Mouse (Mus musculus) midbrain, embryonic 10.5 days (tissue): ENCODE data around the gene Zfp791. TPM values are rescaled to one million over a fixed set of nuclear protein-coding genes. Genes with fewer than 3 reads are reported as not detected.
"Not testable (repeated sequence)": the region's sequence is repeated elsewhere in the genome, so short reads cannot be mapped to it uniquely, and the experiment has no call there.

Experiments used
- DNase-seq: peaks from one replicate; pipeline ENCODE4 v3.0.0-alpha.2; 2017; ENCODE audit warnings: low spot score
- H3K27ac ChIP-seq: fragments of 300-500 bp; sonication (generic); replicated peaks from 2 replicates; pipeline ENCODE4 v1.5.1; 2016; ENCODE audit warnings: mild to moderate bottlenecking
- H3K27me3 ChIP-seq: fragments of 300-500 bp; sonication (generic); 2 replicates; pipeline ENCODE4 v1.6.1; 2016; ENCODE audit warnings: low read depth, mild to moderate bottlenecking; ENCODE audit not compliant: poor library complexity, severe bottlenecking
- H3K36me3 ChIP-seq: fragments of 300-500 bp; sonication (generic); 2 replicates; pipeline ENCODE4 v1.6.1; 2016; ENCODE audit warnings: mild to moderate bottlenecking, moderate library complexity
- H3K4me1 ChIP-seq: fragments of 300-500 bp; sonication (generic); 2 replicates; pipeline ENCODE4 v1.6.1; 2016
- H3K4me3 ChIP-seq: fragments of 300-500 bp; sonication (generic); 2 replicates; pipeline ENCODE4 v1.5.1; 2016; ENCODE audit warnings: mild to moderate bottlenecking, moderate library complexity
- H3K9me3 ChIP-seq: fragments of 300-500 bp; sonication (generic); replicated peaks from 2 replicates; pipeline ENCODE4 v1.6.1; 2016; ENCODE audit warnings: mild to moderate bottlenecking
- whole genome bisulfite sequencing: fragments of 180-500 bp; shearing (Covaris S2); methylation state at CpG from one replicate; pipeline ENCODE4 v1.1.7; 2016; 5-methylcytosine and 5-hydroxymethylcytosine counted together
- polyA plus RNA-seq: library from polyadenylated mRNA; unstranded; fragments of >200 nt; fragmentation: Nextera tagmentation; extraction: Ambion mirVana; gene quantifications from 2 replicates; pipeline ENCODE4 v1.2.1, GENCODE M21; 2016

Gene Zfp791
- polyA plus RNA-seq, 1 experiment from 2014 or later, result 0.81 TPM

- Histone ChIP-seq H3K4me3 (no peak overlapping the region), H3K27me3 (no peaks in the 10 kb centered on the region), H3K9me3 (0 out of 2 replicates have a peak, but pooled peaks cover 3% of the 10 kb centered on the region), H3K4me1 (no peaks in the 10 kb centered on the region), H3K27ac (no peak overlapping the region), H3K36me3 (peaks cover 60% of the 10 kb centered on the region)
- 92% methylated on average over 4 of the region's 4 CpGs for WGBS
- DNase-seq, result no peak
These were observed 26.0 kb downstream of the Zfp791 start for GRCm38 (mm10) chr8:85096850-85097249.

DNA sequence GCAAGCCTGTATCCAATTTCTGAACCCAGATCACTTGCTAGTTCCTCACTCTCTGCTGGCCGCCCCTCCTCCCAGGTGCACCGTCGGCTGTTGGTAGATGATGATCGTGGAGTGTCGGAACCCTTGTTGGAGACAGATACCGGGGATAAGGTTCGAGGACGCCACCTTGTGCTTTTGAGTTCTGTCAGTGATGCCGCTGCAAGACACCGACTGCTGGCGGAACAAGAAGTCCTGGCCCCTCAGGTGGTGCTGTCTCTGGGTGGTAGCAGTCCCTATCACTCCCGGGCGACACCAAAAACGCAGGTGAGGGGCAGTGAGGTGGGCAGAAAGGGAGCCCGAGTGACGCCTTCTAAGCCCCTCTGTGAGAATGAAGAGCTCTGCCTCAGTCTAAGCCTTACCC, 26.7 kb downstream of the Zfp791 start:
- no peaks in the 10 kb centered on the region for H3K27me3 ChIP-seq
- no peaks in the 10 kb centered on the region for H3K4me1 ChIP-seq
- no peak for DNase-seq
- H3K36me3 ChIP-seq, result peaks cover 67% of the 10 kb centered on the region
- no peaks in the 10 kb centered on the region for H3K9me3 ChIP-seq
- no peak overlapping the region for H3K4me3 ChIP-seq
- no peak overlapping the region for H3K27ac ChIP-seq
- 93% methylated on average over 16 of the region's 16 CpGs for WGBS

GRCm38 (mm10) chr8:85095566-85095965, 27.3 kb downstream of the Zfp791 start:
- 94% methylated on average over 7 of the region's 7 CpGs for WGBS
- DNase-seq, result no peak
- no peak overlapping the region for H3K27ac ChIP-seq
- no peak overlapping the region for H3K4me3 ChIP-seq
- H3K27me3 ChIP-seq, result no peaks in the 10 kb centered on the region
- H3K9me3 ChIP-seq, result no peaks in the 10 kb centered on the region
- peaks cover 72% of the 10 kb centered on the region for H3K36me3 ChIP-seq
- no peaks in the 10 kb centered on the region for H3K4me1 ChIP-seq

DNA sequence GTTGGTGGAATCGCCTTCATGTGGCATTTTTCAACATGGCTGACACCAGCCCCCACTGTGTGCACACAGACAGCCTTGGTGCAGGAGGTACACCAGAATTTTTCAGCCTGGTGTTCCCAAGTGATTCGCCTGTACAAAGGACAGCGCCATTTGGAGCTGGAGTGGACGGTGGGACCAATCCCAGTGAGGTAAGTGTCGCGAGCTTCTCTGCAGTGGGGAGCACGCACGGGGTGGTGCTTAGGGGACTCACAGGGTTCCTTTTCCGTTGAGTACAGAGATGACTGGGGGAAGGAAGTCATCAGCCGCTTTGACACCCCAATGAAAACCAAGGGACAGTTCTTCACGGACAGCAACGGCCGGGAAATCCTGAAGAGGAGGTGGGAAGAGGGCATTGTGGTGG, 27.8 kb downstream of the Zfp791 start:
- Histone ChIP-seq H3K27me3 (no peaks in the 10 kb centered on the region), H3K4me3 (no peak overlapping the region), H3K27ac (no peak overlapping the region), H3K36me3 (peaks cover 72% of the 10 kb centered on the region), H3K4me1 (no peaks in the 10 kb centered on the region), H3K9me3 (no peaks in the 10 kb centered on the region)
- DNase-seq, result no peak
- WGBS, result 94% methylated on average over 13 of the region's 13 CpGs

DNA sequence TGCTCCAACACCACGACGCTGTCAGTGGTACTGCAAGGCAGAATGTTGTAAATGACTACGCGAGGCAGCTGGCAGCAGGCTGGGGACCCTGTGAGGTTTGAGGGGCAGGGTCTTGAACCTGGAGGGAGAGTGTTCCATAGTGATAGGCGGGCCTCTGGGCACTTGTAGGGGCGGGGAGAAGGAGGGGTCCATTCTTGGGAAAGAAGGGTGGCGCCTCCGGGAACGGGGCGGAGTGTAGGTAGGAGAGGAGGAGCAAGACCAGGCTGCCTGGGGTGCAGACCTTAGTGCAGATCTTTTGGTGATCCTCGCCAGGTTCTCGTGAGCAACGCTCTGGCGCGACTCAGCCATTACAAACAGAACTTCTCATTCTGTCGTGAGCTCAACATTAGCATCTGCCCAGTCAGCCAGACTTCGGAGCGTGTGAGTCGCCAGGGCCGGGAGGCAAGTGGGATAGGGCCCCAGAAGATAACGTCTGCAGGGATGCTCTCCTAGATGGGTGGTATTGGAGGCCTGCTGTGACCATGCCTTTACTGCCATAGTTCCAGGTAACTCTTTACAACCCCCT, 31.3 kb downstream of the Zfp791 start:
- no peak for DNase-seq
- H3K9me3 ChIP-seq, result no peaks in the 10 kb centered on the region
- H3K4me3 ChIP-seq, result no peak overlapping the region
- H3K4me1 ChIP-seq, result no peaks in the 10 kb centered on the region
- H3K27me3 ChIP-seq, result no peaks in the 10 kb centered on the region
- whole genome bisulfite sequencing, result 26% methylated on average over 21 of the region's 21 CpGs
- no peak overlapping the region for H3K27ac ChIP-seq
- peaks cover 81% of the 10 kb centered on the region for H3K36me3 ChIP-seq

- 88% methylated on average over 11 of the region's 11 CpGs for WGBS
- no peak overlapping the region for H3K27ac ChIP-seq
- DNase-seq, result no peak
- H3K36me3 ChIP-seq, result peaks cover 80% of the 10 kb centered on the region
- no peaks in the 10 kb centered on the region for H3K9me3 ChIP-seq
- no peaks in the 10 kb centered on the region for H3K27me3 ChIP-seq
- H3K4me3 ChIP-seq, result no peak overlapping the region
- no peaks in the 10 kb centered on the region for H3K4me1 ChIP-seq
These were observed 32.0 kb downstream of the Zfp791 start for GRCm38 (mm10) chr8:85090856-85091255.

DNA sequence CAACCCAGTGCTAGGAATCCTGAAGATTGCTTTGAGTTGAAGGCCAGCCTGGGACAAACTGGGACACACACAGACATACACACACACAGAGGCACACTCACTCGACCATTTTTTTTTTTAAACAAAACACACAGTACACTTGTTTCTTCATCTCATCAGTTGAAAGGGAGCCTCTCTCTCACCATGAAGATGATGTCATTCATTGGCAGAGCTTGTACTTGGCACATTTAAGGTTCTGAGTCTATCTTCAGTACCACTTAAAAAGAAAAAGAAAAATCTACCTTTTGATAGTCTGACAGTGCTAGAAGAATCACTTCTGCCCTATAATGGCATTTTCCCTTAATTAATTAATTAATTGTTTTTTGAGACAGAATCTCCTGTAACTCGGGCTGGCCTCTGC, 34.1 kb downstream of the Zfp791 start:
- 90% methylated on average over 2 of the region's 2 CpGs for WGBS
- Histone ChIP-seq H3K4me3 (no peak overlapping the region), H3K4me1 (peaks cover 6% of the 10 kb centered on the region), H3K27ac (no peak overlapping the region), H3K9me3 (no peaks in the 10 kb centered on the region), H3K36me3 (peaks cover 69% of the 10 kb centered on the region), H3K27me3 (no peaks in the 10 kb centered on the region)
- no peak for DNase-seq

- Histone ChIP-seq H3K9me3 (no peaks in the 10 kb centered on the region), H3K27me3 (no peaks in the 10 kb centered on the region), H3K4me3 (no peak overlapping the region), H3K36me3 (peaks cover 52% of the 10 kb centered on the region), H3K27ac (no peak overlapping the region), H3K4me1 (peaks cover 27% of the 10 kb centered on the region)
- no peak for DNase-seq
- WGBS, result 83% methylated on average over 3 of the region's 3 CpGs
These were observed 36.7 kb downstream of the Zfp791 start for GRCm38 (mm10) chr8:85086238-85086637.

DNA sequence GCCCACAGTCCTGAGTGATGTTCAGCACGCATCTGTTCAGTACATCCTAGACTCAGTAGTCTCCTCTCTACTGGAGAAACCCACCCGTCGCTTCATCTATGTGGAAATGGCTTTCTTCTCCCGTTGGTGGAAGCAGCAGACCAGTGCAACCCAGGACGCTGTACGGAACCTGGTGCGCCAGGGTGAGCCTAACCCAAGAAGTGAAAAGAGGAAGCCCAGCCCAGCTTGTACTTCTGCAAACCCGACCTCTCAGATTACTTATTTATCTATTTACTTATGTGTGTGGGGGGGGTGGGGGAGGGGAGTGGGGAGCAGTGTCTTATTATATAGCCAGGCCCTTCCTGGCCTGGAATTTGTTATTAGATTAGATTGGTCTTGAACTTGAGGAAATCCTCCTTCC, 38.3 kb downstream of the Zfp791 start:
- WGBS, result 93% methylated on average over 8 of the region's 8 CpGs
- peaks cover 36% of the 10 kb centered on the region for H3K4me1 ChIP-seq
- no peak overlapping the region for H3K27ac ChIP-seq
- H3K36me3 ChIP-seq, result peaks cover 46% of the 10 kb centered on the region
- no peaks in the 10 kb centered on the region for H3K9me3 ChIP-seq
- H3K4me3 ChIP-seq, result 0 out of 2 replicates have a peak overlapping the region, but pooled peaks have one; percentile 67
- DNase-seq, result no peak
- no peaks in the 10 kb centered on the region for H3K27me3 ChIP-seq

GRCm38 (mm10) chr8:85083108-85083813, 39.6 kb downstream of the Zfp791 start, which contains the start of gene Man2b1:
Gene Man2b1, plus strand, starts transcription at chr8:85083270.
- peak within 1 kb of the TSS; percentile 61 for H3K27ac ChIP-seq
- H3K4me3 ChIP-seq, result peak within 1 kb of the TSS; percentile 67
- peaks cover 42% of the 10 kb centered on the region for H3K4me1 ChIP-seq
- H3K9me3 ChIP-seq, result no peaks in the 10 kb centered on the region
- peaks cover 44% of the 10 kb centered on the region for H3K36me3 ChIP-seq
- H3K27me3 ChIP-seq, result no peaks in the 10 kb centered on the region
- peak; percentile 78 for DNase-seq
- WGBS, result 1% methylated on average over 30 of the region's 30 CpGs

GRCm38 (mm10) chr8:85082169-85082568, 40.7 kb downstream of the Zfp791 start:
- H3K9me3 ChIP-seq, result not testable (repeated sequence)

GRCm38 (mm10) chr8:85081216-85081555, 41.7 kb downstream of the Zfp791 start, which contains the start of gene Wdr83:
Gene Wdr83, minus strand, starts transcription at chr8:85081306.
- H3K27me3 ChIP-seq, result no peaks in the 10 kb centered on the region
- DNase-seq, result peak; percentile 51
- H3K9me3 ChIP-seq, result no peaks in the 10 kb centered on the region
- peaks cover 44% of the 10 kb centered on the region for H3K4me1 ChIP-seq
- peak within 1 kb of the TSS; percentile 76 for H3K4me3 ChIP-seq
- H3K27ac ChIP-seq, result peak within 1 kb of the TSS; percentile 88
- WGBS, result 4% methylated on average over 9 of the region's 9 CpGs
- H3K36me3 ChIP-seq, result peaks cover 41% of the 10 kb centered on the region

More at GRCm38 (mm10) chr8:85082169-85082568, 40.7 kb downstream of the Zfp791 start:
- peaks cover 42% of the 10 kb centered on the region for H3K4me1 ChIP-seq
- not testable (repeated sequence) for H3K27ac ChIP-seq, H3K4me3 ChIP-seq, H3K27me3 ChIP-seq, DNase-seq
- peaks cover 42% of the 10 kb centered on the region for H3K36me3 ChIP-seq
- whole genome bisulfite sequencing, result 94% methylated on average over 4 of the region's 4 CpGs

DNA sequence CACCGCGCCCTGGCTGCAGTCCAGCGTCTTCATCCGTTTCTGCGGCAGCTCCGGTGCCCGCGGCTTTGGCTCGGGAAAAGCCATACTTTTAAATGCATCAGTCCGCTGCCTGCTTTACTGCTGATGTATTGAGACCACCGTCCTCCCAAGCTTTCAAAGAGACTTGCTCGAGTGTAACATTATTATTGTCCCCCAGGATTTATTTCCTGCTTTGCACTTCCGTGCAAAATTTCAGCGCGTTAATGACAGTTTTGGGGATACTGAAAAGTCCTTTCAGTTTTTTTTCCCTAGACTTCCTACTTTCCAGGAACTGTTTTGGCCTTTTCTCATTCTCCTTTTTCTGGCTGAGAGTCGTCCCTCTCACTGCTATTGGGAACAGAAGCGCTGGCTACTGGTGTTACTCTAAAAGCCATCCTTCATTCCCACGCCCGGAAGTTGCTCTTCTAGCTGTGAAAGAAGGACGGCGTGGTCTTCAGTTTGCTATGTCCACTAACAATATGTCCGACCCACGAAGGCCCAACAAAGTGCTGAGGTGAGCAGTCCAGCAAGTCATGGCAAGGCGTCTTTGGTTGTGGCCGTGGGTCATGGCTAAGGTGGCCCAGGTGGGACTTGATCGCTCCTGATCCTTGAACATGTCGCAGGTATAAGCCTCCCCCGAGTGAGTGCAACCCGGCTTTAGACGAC, 42.2 kb downstream of the Zfp791 start, which contains the start of gene Wdr83os:
Gene Wdr83os (plus strand): TSS at position 209 of the 684 bp plus-strand sequence.
- Histone ChIP-seq H3K27me3 (no peaks in the 10 kb centered on the region), H3K4me3 (peak within 1 kb of the TSS; percentile 76), H3K27ac (peak within 1 kb of the TSS; percentile 88), H3K9me3 (no peaks in the 10 kb centered on the region), H3K4me1 (peaks cover 44% of the 10 kb centered on the region), H3K36me3 (peaks cover 41% of the 10 kb centered on the region)
- DNase-seq, result peak; percentile 71
- WGBS, result under 1% methylated on average over 30 of the region's 30 CpGs
